Mouse (Mus musculus): ENCODE measurements around the gene Cnbp. TPM values are rescaled to one million over a fixed set of nuclear protein-coding genes. Genes with fewer than 3 reads are reported as not detected.
A peak's percentile ranks its signal among the peaks of the same experiment; 100 is the strongest.

Cnbp gene
- polyA plus RNA-seq (2012; rRNA removed), result 326 and 335 TPM in 2 replicates

DNA sequence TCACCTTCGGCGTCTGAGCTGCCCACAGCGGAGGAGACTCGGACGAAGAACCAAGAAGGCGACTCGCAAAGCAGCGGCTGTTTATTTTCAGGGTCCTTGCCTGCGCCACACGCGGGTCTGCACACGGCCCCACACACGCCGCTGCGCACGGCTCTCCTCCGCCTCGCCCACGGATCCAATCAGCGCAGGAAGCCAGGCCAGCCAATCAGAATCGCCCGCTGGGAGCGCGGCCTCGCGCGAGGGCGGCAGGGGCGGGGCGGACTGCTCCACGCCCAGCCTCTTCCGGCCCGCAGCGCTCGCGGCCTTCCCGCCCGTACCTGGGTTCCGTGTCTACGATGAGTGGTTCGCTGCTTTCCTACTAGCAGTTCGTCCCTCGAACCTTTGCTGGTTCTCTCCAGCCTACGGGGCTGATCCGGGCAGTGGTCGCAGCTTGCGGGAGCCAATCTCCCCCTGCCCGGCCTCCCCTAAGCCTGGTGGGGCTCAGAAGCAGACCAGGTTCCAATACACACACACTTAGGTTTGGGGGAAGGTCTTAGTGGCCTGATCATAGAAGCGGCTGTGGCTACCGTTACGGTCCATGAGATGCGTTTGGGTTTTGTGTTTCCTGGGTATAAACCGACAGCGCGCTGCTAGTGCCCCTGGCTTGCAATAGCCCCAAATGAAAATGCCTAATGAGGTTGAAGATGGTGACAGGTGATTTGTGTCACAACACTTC is at the start of gene Cnbp:
Gene Cnbp, minus strand, starts transcription at position 207 of the 715 bp plus-strand sequence.
- DNase-seq (ENCODE audit: extremely low spot score in 1 of 2, low spot score in 1 of 2), result peak; percentile 91 to 98

DNA sequence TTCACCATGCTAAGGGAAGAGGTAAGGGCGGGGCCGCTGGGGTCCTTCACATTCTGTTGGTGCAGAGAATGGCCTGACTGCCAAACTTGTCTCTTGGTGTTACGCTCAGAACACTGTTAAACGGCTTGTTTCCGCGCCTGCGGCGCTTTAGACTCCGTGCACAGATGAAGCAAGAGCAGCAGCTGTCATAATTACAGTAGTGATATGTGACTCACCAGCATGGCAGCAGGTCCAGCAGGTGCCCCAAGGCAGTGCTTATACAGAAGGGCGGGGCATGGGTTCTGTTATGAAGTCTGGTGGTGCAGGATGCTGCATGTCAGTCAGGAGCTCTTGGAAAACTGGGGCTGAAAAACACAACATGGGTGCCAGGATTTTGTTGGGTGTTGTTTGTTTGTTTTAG is 47.1 kb upstream of the Cnbp start:
- DNase-seq (ENCODE audit: extremely low spot score in 1 of 2, low spot score in 1 of 2), result no peak

GRCm38 (mm10) chr6:87893931-87894330 is 43.0 kb upstream of the Cnbp start:
- no peak for DNase-seq (ENCODE audit: extremely low spot score in 1 of 2, low spot score in 1 of 2)

- DNase-seq (ENCODE audit: extremely low spot score in 1 of 2, low spot score in 1 of 2), result peak; percentile 99 to 100
Observed at GRCm38 (mm10) chr6:87887594-87888233, 36.8 kb upstream of the Cnbp start, which contains the start of gene Copg1. TSS of gene Copg1 (plus strand) at chr6:87887814.

GRCm38 (mm10) chr6:87886721-87887120 is 35.8 kb upstream of the Cnbp start:
- DNase-seq (ENCODE audit: extremely low spot score in 1 of 2, low spot score in 1 of 2), result no peak

DNA sequence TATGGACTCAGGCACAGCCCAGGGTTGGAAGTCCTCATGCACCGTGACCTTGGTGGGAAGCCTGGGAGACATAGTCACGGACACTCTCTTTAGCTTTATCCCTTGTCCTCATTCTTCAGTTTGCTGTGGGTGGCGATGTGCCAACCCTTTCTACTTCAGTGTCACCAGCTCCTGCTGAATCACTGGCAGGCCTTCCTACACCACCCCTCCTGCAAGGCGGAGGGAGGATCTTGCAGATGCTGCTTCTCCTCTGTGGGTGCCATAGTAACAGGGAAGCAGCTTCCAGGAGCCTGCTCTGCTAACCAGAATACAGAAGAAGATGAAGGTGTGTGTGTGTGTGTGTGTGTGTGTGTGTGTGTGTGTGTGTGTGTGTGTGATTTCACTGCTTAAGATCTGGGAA is 31.9 kb upstream of the Cnbp start:
- peak; percentile 90 for DNase-seq (ENCODE audit: extremely low spot score in 1 of 2, low spot score in 1 of 2)

GRCm38 (mm10) chr6:87882221-87882620 is 31.3 kb upstream of the Cnbp start:
- no peak for DNase-seq (ENCODE audit: extremely low spot score in 1 of 2, low spot score in 1 of 2)

- DNase-seq (ENCODE audit: extremely low spot score in 1 of 2, low spot score in 1 of 2), result no peak
Observed at GRCm38 (mm10) chr6:87879628-87880027, 28.7 kb upstream of the Cnbp start.

- DNase-seq (ENCODE audit: extremely low spot score in 1 of 2, low spot score in 1 of 2), result no peak
Observed at GRCm38 (mm10) chr6:87879010-87879409, 28.1 kb upstream of the Cnbp start.

DNA sequence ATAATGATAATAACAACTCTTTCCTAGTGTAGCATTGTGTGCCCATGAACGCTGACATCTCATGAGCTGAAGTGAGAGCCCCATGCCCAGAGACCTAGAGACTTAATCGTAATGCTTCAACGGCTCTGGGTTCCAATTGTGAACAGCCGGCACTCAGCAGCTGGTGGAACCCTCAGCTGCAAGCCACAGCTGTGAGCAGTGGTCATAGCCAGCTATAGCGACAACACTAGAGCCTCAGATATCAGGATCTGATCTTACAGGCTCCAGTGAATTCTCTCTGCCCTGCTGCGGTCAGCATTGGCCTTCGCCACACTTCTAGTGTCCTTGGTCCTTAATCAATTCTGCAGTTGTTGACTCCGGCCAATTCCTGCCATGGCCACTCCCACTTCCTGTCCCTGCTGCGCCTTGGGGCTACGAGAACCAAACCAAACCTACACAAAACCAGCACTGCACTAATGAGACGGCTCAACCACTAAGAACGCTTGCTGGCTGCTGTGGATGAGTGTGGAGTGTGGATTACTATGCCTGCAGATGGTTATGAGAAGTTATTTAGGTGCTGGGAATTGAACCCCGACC is 25.2 kb upstream of the Cnbp start:
- DNase-seq (ENCODE audit: extremely low spot score in 1 of 2, low spot score in 1 of 2), result no peak

DNA sequence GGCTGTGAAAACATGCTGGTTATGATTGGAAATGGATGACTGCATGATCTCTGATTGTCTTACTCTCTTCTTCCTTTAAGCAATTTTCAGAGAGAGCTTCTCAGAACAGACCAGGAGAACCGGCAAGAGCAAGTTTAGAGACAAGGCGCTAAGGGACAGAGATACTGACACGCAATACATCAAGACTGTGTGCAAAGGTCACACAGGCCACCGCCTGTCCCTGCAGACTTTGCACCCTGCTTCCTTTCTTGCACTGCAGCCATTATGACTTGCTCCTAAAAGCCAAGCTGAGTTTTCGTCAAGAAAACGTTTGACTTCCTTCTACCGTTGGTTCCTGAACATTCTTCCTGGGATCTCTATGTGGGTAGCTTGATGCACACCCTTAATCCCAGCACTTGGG is 24.7 kb upstream of the Cnbp start:
- DNase-seq (ENCODE audit: extremely low spot score in 1 of 2, low spot score in 1 of 2), result no peak

DNA sequence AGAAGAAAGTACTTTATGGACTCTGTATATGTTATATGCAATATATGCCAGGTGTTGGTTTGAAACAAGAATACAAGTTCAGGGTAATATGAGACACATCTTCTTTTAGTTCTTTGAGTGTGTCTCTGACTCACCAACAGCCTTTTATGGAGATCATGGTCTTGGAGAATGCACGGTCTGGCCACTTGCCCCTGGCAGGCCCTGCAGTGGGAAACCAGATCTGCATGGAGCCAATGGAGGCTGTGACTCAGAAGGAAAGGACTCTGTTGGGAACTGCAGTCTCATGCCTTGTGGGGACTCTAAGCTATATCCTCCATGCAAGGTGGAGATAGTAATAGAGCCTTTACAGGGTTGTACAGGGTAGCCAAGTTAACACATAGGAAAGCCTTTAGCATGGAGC is 24.2 kb upstream of the Cnbp start:
- no peak for DNase-seq (ENCODE audit: extremely low spot score in 1 of 2, low spot score in 1 of 2)

GRCm38 (mm10) chr6:87873963-87874362 is 23.1 kb upstream of the Cnbp start:
- no peak for DNase-seq (ENCODE audit: extremely low spot score in 1 of 2, low spot score in 1 of 2)

DNA sequence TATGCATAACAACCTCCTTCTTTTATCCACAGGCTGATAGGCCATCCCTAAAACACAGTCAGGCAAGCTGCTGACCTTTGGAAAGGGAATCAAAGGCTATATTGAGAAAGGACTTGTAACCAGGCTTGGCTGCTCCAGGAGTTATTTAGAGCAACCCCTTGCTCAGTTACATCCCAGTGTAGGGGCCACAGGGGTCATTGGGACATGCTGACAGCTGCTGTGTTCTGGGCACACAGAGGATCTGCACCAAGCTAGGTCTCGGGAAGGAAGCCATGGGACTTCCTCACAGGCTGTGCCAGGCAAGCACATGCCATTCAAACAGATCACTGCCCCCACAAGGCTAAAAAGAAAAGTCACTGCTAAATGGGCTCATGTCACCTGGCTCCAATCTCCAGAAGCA is 22.2 kb upstream of the Cnbp start:
- DNase-seq (ENCODE audit: extremely low spot score in 1 of 2, low spot score in 1 of 2), result no peak

DNA sequence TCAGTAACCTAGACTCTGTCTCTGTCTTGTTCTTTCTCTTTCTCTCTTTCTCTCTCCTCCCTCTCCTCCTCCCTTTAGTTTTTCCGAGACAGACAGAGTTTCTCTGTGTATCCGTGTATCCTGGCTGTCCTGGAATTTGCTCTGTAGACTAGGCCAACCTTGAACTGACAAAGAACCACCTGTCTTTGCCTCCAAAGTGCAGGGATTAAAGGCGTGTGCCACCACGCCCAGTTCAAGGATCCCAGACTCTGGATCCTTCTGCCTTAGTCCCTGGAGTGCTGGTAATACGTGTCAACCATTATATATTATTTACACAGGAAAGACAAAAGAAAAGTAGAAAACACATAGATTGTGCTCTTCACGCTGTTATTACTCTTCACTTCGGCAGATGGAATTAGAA is 20.3 kb upstream of the Cnbp start:
- no peak for DNase-seq (ENCODE audit: extremely low spot score in 1 of 2, low spot score in 1 of 2)

DNA sequence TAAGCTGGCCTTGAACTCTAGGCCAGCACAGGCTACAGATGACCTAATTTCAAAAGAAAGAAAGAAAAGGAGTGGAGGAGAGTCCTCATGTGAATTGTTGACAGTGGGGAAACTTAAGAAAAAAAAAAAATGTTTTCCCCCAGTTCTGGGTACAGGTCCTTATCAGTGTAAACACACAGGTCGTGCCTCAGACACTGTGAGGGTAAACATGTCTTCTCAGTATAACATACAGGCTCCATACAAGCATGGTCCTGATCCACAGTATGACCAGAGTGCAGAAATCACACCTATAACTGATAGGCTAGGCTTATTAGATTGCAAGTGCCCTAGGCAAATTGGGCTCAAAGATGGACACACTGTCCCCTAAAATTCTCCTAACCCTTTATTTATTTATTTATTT is 19.5 kb upstream of the Cnbp start:
- no peak for DNase-seq (ENCODE audit: extremely low spot score in 1 of 2, low spot score in 1 of 2)

GRCm38 (mm10) chr6:87868871-87869506 is 18.1 kb upstream of the Cnbp start:
- DNase-seq (ENCODE audit: extremely low spot score in 1 of 2, low spot score in 1 of 2), result peak in 1 of 2 experiments; percentile 51

DNA sequence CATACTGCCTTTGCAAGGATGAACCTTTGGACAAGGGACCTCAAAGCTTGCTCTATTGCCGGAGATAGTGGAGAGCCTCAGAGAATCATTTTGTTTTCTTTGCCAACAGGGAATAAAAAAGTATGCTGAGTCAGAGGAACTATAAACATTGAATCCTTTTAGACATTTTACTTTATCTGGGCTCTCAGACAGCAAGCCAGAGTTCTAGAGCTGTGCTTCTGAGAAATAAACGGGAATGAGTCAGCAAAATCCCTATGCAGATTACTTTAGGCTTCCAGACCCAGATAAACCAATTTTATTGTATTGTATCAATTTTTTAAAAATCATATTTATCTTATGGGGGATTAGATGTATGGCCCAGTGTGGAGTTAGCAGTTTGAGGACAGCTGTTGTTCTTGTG is 16.4 kb upstream of the Cnbp start:
- peak in 1 of 2 experiments; percentile 16 for DNase-seq (ENCODE audit: extremely low spot score in 1 of 2, low spot score in 1 of 2)

DNA sequence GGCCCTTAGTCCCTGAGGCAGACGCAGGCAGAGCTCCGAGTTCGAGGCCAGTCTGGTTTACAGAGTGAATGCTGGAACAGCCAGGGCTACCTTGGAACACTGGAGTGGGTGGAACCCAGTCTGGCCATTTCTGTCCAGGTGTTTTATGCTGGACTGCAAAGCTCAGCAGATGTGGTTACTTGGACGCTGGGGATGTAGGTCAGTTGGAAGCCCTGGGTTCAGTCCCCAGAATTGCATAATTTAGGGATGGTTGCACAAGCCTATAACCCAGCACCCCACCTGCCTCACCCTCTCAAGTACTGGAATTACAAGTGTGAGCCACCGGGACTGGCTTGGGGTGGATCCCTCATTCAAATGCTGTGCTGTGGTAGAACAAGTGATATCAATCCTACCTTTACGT is 15.3 kb upstream of the Cnbp start:
- DNase-seq (ENCODE audit: extremely low spot score in 1 of 2, low spot score in 1 of 2), result no peak

- peak in 1 of 2 experiments; percentile 71 for DNase-seq (ENCODE audit: extremely low spot score in 1 of 2, low spot score in 1 of 2)
Observed at GRCm38 (mm10) chr6:87857071-87857470, 6.2 kb upstream of the Cnbp start.

- DNase-seq (ENCODE audit: extremely low spot score in 1 of 2, low spot score in 1 of 2), result no peak
Observed at GRCm38 (mm10) chr6:87853446-87853845, 2.5 kb upstream of the Cnbp start.

All from frontal cortex, adult 2 months (tissue).